Mouse (Mus musculus) layer of hippocampus, adult 2 months (tissue): ENCODE data around the gene Pik3c2g. TPM values are rescaled to one million over a fixed set of nuclear protein-coding genes. Genes with fewer than 3 reads are reported as not detected.

Source experiments
- DNase-seq, 2 experiments: peaks; one replicate each; pipeline ENCODE4 v3.0.0; 2022; ENCODE audit warnings: low spot score in 2 of 2
- H3K27ac ChIP-seq: fragments of 200-600 bp; 2 replicates; pipeline ENCODE4 v1.8.1; 2022
- H3K4me3 ChIP-seq: fragments of 200-600 bp; 2 replicates; pipeline ENCODE4 v1.8.1; 2022; ENCODE audit warnings: mild to moderate bottlenecking
- CTCF ChIP-seq: fragments of 200-600 bp; conservative IDR thresholded peaks from 2 replicates; pipeline ENCODE4 v1.8.1; 2022; ENCODE audit warnings: antibody characterized with exemption, mild to moderate bottlenecking, moderate library complexity
- total RNA-seq, 2 experiments: library from RNA; stranded (reverse); gene quantifications; 2 replicates each; pipeline ENCODE4 v1.2.3; 2021

Gene Pik3c2g
- total RNA-seq, 2 experiments from 2014 or later, result 0.33 TPM; not detected in 1

GRCm38 (mm10) chr6:139989597-139989996 is 402.6 kb downstream of the Pik3c2g start:
- TF ChIP-seq CTCF, result no peak
- no peak overlapping the region for H3K4me3 ChIP-seq

GRCm38 (mm10) chr6:140005181-140005580 is 418.2 kb downstream of the Pik3c2g start:
- TF ChIP-seq CTCF, result no peak
- H3K27ac ChIP-seq, result no peak overlapping the region
- H3K4me3 ChIP-seq, result no peak overlapping the region
- no peak for DNase-seq

More at GRCm38 (mm10) chr6:139989597-139989996, 402.6 kb downstream of the Pik3c2g start:
- DNase-seq, result no peak
- no peak overlapping the region for H3K27ac ChIP-seq

Other genes with a start within 250 kb of the Pik3c2g start
- not detected for gene Rergl, start 85.2 kb upstream of the Pik3c2g start, total RNA-seq